Mouse (Mus musculus) forebrain, embryonic 10.5 days (tissue): ENCODE measurements around the gene Gm28047. TPM values are rescaled to one million over a fixed set of nuclear protein-coding genes. Genes with fewer than 3 reads are reported as not detected.
"Not testable (repeated sequence)": the region's sequence is repeated elsewhere in the genome, so short reads cannot be mapped to it uniquely, and the experiment has no call there.

Experiments used
- DNase-seq: peaks from one replicate; pipeline ENCODE4 v3.0.0-alpha.2; 2017; ENCODE audit warnings: low spot score; ENCODE audit errors: extremely low spot score
- H3K27ac ChIP-seq: fragments of 300-500 bp; sonication (generic); 2 replicates; pipeline ENCODE4 v1.5.1; 2016; ENCODE audit warnings: mild to moderate bottlenecking
- H3K27me3 ChIP-seq: fragments of 300-500 bp; sonication (generic); 2 replicates; pipeline ENCODE4 v1.6.1; 2016; ENCODE audit warnings: mild to moderate bottlenecking; ENCODE audit not compliant: poor library complexity, severe bottlenecking
- H3K36me3 ChIP-seq: fragments of 300-500 bp; sonication (generic); replicated peaks from 2 replicates; pipeline ENCODE4 v1.6.1; 2016; ENCODE audit warnings: mild to moderate bottlenecking, moderate library complexity
- H3K4me1 ChIP-seq: fragments of 300-500 bp; sonication (generic); 2 replicates; pipeline ENCODE4 v1.6.1; 2016
- H3K4me3 ChIP-seq: fragments of 300-500 bp; sonication (generic); 2 replicates; pipeline ENCODE4 v1.5.1; 2016; ENCODE audit warnings: mild to moderate bottlenecking, moderate library complexity
- H3K9me3 ChIP-seq: fragments of 300-500 bp; sonication (generic); 2 replicates; pipeline ENCODE4 v1.6.1; 2016; ENCODE audit warnings: mild to moderate bottlenecking, moderate library complexity
- WGBS: fragments of 180-500 bp; shearing (Covaris S2); methylation state at CpG from one replicate; pipeline ENCODE4 v1.1.7; 2016; 5-methylcytosine and 5-hydroxymethylcytosine counted together
- polyA plus RNA-seq: library from polyadenylated mRNA; unstranded; fragments of >200 nt; fragmentation: Nextera tagmentation; extraction: Ambion mirVana; gene quantifications from 2 replicates; pipeline ENCODE4 v1.2.1, GENCODE M21; 2016

Gene Gm28047
- polyA plus RNA-seq, 1 experiment from 2014 or later: not detected

GRCm38 (mm10) chr15:102651928-102652660 is 27.2 kb upstream of the Gm28047 start:
- H3K27ac ChIP-seq, H3K36me3 ChIP-seq, DNase-seq, H3K27me3 ChIP-seq, H3K9me3 ChIP-seq, H3K4me1 ChIP-seq, H3K4me3 ChIP-seq: not testable (repeated sequence)
- WGBS: 86% methylated on average over 9 of the region's 9 CpGs

DNA sequence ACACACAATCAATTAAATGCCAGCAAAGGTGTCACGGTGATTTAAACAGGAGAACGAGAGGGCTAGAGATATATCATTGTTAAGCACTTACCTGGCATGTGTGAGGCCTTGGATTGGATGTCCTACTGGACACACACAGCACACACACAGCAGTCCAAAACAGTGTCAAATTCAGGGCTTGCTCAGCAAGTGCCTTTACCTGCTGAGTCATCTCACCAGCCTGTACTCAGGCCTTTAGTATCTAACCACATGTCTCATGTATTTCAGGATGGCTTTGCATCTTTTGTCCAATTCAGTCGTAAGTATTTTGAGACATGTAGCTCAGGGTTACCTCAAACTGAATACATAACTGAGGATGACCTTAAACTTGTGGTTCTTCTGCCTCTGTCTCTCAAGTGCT is 26.2 kb upstream of the Gm28047 start:
- Histone ChIP-seq H3K4me3 (no peak overlapping the region), H3K27me3 (no peaks in the 10 kb centered on the region), H3K27ac (no peak overlapping the region), H3K4me1 (no peaks in the 10 kb centered on the region; the same call in 1 of the 2 replicates), H3K36me3 (no peaks in the 10 kb centered on the region), H3K9me3 (no peaks in the 10 kb centered on the region)
- no peak for DNase-seq
- WGBS: 92% methylated on average over 3 of the region's 3 CpGs

DNA sequence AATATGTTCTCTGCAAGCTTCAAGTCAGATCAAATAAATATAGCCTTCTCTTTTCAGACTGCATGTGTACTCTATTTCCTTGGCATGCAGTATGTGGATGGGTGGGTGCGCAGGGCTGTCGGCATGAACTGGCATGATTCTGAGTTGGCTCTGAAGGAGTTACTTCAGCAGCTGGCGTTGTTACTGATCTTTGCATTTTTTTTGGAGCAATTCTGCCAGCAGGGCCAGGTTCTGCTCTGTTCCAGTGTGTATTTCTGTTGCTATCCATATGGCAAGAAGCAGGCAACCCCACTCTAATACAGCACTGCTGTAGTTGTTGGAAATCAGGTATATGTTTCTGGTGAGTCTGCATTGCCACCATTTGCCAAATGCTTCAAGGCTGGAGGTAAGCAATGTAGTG is 10.9 kb upstream of the Gm28047 start:
- no peak overlapping the region for H3K4me3 ChIP-seq
- H3K36me3 ChIP-seq: no peaks in the 10 kb centered on the region
- DNase-seq: no peak
- no peaks in the 10 kb centered on the region for H3K27me3 ChIP-seq
- H3K9me3 ChIP-seq: no peaks in the 10 kb centered on the region
- H3K27ac ChIP-seq: no peak overlapping the region
- H3K4me1 ChIP-seq: no peaks in the 10 kb centered on the region
- 91% methylated on average over 3 of the region's 3 CpGs for WGBS

DNA sequence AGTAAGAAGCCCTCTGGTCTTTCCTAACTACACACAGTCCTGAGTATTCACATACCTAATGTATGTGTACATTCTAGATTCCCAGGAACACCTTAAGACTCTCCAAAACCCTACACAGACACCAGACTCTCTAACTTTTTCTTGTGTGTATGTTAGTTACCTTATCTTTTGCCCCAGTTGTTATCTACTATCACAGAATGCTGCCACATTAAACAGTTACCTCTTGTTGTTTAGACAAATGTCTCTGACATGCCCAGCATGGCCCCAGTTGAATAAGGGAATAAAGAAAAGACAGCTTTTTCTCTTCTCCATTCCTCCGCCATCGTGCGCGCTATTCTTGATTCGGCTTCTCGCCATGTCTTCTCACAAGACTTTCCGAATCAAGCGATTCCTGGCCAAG is 9.8 kb upstream of the Gm28047 start:
- no peaks in the 10 kb centered on the region for H3K4me1 ChIP-seq
- 94% methylated on average over 8 of the region's 8 CpGs for WGBS
- H3K36me3 ChIP-seq: no peaks in the 10 kb centered on the region
- DNase-seq: no peak
- H3K27ac ChIP-seq: no peak overlapping the region
- no peaks in the 10 kb centered on the region for H3K9me3 ChIP-seq
- H3K27me3 ChIP-seq: no peaks in the 10 kb centered on the region
- H3K4me3 ChIP-seq: no peak overlapping the region

GRCm38 (mm10) chr15:102625687-102626055 is 804 bp upstream of the Gm28047 start:
- peak overlapping the region; percentile 75 for H3K4me3 ChIP-seq
- WGBS: under 1% methylated on average over 18 of the region's 18 CpGs
- 0 out of 2 replicates have a peak, but pooled peaks cover 2% of the 10 kb centered on the region for H3K36me3 ChIP-seq
- H3K27ac ChIP-seq: peak overlapping the region; percentile 98
- no peak for DNase-seq
- H3K9me3 ChIP-seq: no peaks in the 10 kb centered on the region
- H3K27me3 ChIP-seq: no peaks in the 10 kb centered on the region
- H3K4me1 ChIP-seq: peaks cover 24% of the 10 kb centered on the region

DNA sequence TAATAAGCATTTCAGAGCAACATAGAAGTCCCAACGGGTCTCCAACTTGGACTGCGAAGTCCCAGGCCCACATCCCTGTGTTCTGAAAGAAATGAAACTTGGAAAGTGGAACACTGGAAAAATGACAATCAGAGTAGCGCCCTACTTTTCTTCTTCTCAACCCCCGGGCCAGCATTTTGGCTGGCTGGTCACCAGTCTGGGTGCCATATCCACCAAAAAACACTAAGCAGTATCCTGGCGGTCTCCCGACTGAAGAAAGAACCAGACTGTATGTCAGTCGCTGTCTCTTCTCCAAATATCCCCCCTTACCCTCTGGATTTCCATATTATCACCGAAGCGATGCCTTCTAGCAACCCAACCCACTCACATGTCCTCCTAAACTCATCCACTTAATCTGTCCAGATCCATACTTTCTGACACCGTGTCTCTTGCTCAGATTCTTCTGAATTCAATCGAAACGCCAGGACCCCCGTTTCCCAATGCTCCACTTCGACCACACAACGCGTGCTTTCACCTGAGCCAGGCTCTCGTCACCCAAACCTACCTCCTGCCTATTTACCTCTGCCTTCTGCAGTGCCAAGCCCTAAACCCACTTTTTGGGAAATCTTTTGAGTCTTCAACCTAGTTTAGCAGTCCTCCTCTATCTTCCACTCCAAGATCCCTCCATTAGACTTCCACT is 437 bp downstream of the Gm28047 start:
- Histone ChIP-seq H3K36me3 (peaks cover 8% of the 10 kb centered on the region; the same call in 1 of the 2 replicates), H3K27ac (peak overlapping the region; percentile 98), H3K27me3 (no peaks in the 10 kb centered on the region), H3K9me3 (no peaks in the 10 kb centered on the region), H3K4me3 (peak overlapping the region; percentile 75), H3K4me1 (peaks cover 24% of the 10 kb centered on the region)
- 9% methylated on average over 17 of the region's 17 CpGs for WGBS
- no peak for DNase-seq

- H3K9me3 ChIP-seq: no peaks in the 10 kb centered on the region
- H3K27me3 ChIP-seq: no peaks in the 10 kb centered on the region
- peaks cover 24% of the 10 kb centered on the region for H3K4me1 ChIP-seq
- H3K4me3 ChIP-seq: 0 out of 2 replicates have a peak overlapping the region, but pooled peaks have one; percentile 75
- DNase-seq: no peak
- peaks cover 8% of the 10 kb centered on the region; the same call in 1 of the 2 replicates for H3K36me3 ChIP-seq
- H3K27ac ChIP-seq: no peak overlapping the region
- WGBS: 92% methylated on average over 3 of the region's 3 CpGs
Observed at GRCm38 (mm10) chr15:102623121-102623520, 1.7 kb downstream of the Gm28047 start.

DNA sequence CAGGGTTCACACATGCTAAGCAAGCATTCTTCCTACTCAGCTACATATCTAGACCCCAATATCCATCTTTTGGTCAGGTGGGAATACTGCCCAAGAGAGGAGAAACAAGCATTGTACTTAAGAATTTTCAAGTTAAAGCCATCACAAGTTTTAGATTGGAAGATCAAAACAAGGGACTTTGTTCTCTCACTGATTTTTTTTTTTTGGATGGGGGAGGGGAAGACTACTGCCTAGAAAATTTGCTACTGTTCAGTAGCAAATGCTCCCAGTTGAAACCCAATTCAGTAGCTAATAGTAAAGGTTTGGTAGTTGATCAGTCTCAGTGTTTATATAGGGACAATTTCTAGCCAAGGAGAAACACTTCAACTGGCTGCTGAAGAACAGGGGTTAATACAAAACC is 2.3 kb downstream of the Gm28047 start:
- Histone ChIP-seq H3K9me3 (no peaks in the 10 kb centered on the region), H3K27ac (no peak overlapping the region), H3K36me3 (peaks cover 8% of the 10 kb centered on the region; the same call in 1 of the 2 replicates), H3K4me1 (peaks cover 24% of the 10 kb centered on the region), H3K27me3 (no peaks in the 10 kb centered on the region), H3K4me3 (no peak overlapping the region)
- no peak for DNase-seq

- Histone ChIP-seq H3K27me3 (no peaks in the 10 kb centered on the region), H3K36me3 (peaks cover 8% of the 10 kb centered on the region; the same call in 1 of the 2 replicates), H3K4me3 (no peak overlapping the region), H3K4me1 (peaks cover 20% of the 10 kb centered on the region), H3K9me3 (no peaks in the 10 kb centered on the region), H3K27ac (no peak overlapping the region)
- no peak for DNase-seq
- 89% methylated on average over 1 of the region's 1 CpGs for WGBS
Observed at GRCm38 (mm10) chr15:102620765-102621164, 4.1 kb downstream of the Gm28047 start.

GRCm38 (mm10) chr15:102619486-102619885 is 5.4 kb downstream of the Gm28047 start:
- H3K4me1 ChIP-seq: peaks cover 12% of the 10 kb centered on the region
- H3K27me3 ChIP-seq: no peaks in the 10 kb centered on the region
- H3K4me3 ChIP-seq: no peak overlapping the region
- H3K9me3 ChIP-seq: no peaks in the 10 kb centered on the region
- WGBS: 95% methylated on average over 5 of the region's 5 CpGs
- no peak overlapping the region for H3K27ac ChIP-seq
- no peak for DNase-seq
- H3K36me3 ChIP-seq: peaks cover 8% of the 10 kb centered on the region; the same call in 1 of the 2 replicates

- WGBS: 95% methylated on average over 1 of the region's 1 CpGs
- H3K36me3 ChIP-seq: peaks cover 8% of the 10 kb centered on the region; the same call in 1 of the 2 replicates
- H3K4me1 ChIP-seq: no peaks in the 10 kb centered on the region
- H3K27ac ChIP-seq: no peak overlapping the region
- H3K27me3 ChIP-seq: no peaks in the 10 kb centered on the region
- no peaks in the 10 kb centered on the region for H3K9me3 ChIP-seq
- H3K4me3 ChIP-seq: no peak overlapping the region
- no peak for DNase-seq
Observed at GRCm38 (mm10) chr15:102617654-102618053, 7.2 kb downstream of the Gm28047 start.

DNA sequence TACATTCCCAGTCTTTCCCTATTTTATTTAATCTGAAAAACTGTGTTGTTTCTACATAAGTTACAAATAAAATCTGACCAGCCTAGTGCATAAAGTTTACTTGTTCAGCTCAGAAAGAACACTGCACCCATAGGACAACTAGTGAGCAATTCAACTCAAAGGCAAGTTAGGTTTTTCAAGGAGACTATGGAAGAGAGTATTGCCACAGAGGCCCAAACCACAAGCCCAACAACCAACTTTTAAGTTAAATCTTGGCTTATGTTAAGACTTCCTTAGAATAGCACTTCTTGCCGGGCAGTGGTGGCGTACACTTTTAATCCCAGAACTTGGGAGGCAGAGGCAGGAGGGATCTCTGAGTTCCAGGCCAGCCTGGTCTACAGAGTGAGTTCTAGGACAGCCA is 8.7 kb downstream of the Gm28047 start:
- H3K4me1 ChIP-seq: no peaks in the 10 kb centered on the region
- no peak overlapping the region for H3K4me3 ChIP-seq
- no peaks in the 10 kb centered on the region for H3K9me3 ChIP-seq
- H3K27ac ChIP-seq: no peak overlapping the region
- 95% methylated on average over 2 of the region's 2 CpGs for WGBS
- no peaks in the 10 kb centered on the region for H3K27me3 ChIP-seq
- peaks cover 8% of the 10 kb centered on the region; the same call in 1 of the 2 replicates for H3K36me3 ChIP-seq
- DNase-seq: no peak

DNA sequence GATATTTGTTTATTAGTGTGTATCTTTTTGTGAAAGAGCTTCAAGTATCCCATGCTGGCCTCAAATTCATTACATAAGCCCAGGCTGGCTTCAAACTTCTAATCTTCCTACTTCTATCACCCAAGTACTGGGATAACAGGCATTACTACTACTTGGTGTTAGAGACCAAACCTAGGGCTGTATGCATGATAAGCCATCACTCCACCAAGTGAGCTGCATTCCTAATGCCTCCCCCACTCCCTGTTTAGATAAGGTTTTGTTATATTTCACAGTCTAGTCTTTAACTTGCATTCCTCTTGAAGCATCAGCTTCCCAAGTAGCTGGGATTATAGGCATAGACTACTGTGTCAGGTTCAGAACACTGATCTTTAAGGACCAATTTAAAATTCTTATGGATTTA is 10.6 kb downstream of the Gm28047 start:
- H3K36me3 ChIP-seq: no peaks in the 10 kb centered on the region; the same call in 1 of the 2 replicates
- no peaks in the 10 kb centered on the region for H3K9me3 ChIP-seq
- DNase-seq: no peak
- H3K27me3 ChIP-seq: no peaks in the 10 kb centered on the region
- H3K4me1 ChIP-seq: no peaks in the 10 kb centered on the region
- H3K27ac ChIP-seq: no peak overlapping the region
- no peak overlapping the region for H3K4me3 ChIP-seq
